Mouse (Mus musculus): ENCODE data around the gene Inka1.

The Inka1 gene

DNA sequence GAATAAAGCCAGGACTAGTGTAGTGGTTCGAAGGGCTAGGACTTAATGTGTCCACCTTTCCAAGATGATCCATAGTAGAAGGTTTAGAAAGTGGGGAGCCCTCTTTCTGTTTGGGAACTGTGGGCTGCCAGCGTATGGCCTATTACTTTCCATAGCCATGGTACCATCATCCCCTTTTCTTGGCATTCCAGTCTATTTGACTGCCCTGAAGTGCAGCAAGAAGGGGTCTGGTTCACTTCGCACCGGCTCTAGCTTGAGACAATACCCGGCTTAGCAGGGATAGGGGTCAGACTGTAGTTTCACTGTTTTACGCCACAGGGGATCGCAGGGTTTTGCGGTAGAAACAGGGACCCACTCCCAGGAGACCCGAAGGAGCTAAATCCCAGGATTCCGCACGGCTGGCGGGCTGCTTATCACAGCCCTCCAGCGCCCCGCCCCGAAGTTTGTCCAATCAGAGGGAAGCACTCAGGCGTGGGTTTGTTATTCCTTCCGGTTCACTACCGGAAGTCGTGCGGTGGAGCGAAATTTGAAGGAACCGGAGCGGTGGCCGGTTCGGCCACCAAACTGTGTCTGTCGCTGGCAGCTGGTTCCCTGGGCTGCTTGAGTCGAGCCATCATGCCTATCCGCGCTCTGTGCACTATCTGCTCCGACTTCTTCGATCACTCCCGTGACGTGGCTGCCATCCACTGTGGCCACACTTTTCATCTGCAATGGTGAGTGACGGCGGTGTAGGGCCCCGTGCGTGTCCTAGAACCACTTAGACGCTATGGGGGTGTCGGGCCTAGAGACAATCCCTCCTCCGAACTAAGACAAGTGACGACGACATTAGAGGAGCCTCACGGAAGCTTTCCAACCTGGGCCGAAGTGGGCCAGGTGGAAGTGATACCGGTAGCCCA, 35.0 kb downstream of the Inka1 start:
- peak; percentile 93 to 95 for DNase-seq

DNA sequence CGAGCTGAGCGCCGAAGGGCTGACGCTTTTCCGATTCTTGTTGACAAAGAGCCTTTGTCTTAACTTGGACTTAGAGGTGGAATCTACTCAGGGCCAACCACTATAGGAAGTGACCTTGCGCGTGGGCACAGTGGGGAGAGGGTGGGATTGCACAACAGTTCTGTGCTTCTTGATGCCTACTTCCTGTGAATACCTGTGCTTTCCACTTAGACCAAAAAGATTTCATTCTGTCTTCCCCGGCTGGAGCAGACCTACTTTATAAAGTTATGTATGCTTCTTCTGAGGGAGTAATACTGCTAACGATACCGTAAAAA, 35.8 kb downstream of the Inka1 start, which contains the start of gene Traip:
Traip (plus strand) TSS at position 215 of the 314 bp plus-strand sequence.
- no peak for DNase-seq

GRCm38 (mm10) chr9:107949184-107949921, 36.3 kb downstream of the Inka1 start:
- DNase-seq, result no peak

DNA sequence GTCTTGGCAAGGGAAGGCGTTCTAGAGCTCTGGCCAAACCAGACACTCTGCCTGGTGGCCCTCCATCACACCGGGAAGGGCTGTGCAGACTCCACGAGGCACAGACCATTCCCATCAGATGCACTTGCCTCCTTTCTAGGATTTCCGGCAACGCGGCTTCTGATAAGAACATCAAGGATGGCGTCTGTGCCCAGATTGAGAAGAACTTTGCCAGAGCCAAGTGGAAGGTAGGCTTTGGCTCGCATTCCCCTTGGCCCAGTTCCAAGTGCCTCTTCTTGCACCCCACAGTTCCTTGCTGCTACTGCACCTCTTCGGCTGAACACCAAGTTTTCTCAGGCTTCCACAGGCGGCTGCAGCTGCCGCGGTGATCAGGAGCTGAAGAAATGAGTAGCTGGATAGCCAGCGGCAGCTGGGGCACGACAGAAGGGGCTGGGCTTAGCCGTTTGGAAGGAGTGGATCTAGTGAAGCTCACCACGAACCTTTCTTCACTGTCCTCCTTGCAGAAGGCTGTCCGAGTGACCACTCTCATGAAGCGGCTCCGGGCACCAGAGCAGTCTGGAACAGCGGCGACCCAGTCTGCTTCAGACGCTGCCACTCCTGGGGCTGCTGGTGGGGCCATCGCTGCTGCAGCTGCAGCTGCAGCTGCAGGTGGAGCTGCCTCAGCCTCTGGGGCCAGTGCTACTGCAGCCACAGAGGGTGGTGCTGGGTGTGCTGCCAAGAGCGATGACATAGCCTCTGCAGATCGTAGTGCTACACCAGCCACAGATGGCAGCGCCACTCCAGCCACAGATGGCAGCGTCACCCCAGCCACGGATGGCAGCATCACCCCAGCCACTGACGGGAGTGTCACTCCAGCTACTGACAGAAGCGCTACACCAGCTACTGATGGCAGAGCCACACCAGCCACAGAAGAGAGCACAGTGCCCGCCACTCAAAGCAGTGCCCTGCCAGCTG, 38.2 kb downstream of the Inka1 start:
- peak; percentile 47 to 69 for DNase-seq

GRCm38 (mm10) chr9:107936831-107937230, 48.8 kb downstream of the Inka1 start:
- DNase-seq, result no peak

DNA sequence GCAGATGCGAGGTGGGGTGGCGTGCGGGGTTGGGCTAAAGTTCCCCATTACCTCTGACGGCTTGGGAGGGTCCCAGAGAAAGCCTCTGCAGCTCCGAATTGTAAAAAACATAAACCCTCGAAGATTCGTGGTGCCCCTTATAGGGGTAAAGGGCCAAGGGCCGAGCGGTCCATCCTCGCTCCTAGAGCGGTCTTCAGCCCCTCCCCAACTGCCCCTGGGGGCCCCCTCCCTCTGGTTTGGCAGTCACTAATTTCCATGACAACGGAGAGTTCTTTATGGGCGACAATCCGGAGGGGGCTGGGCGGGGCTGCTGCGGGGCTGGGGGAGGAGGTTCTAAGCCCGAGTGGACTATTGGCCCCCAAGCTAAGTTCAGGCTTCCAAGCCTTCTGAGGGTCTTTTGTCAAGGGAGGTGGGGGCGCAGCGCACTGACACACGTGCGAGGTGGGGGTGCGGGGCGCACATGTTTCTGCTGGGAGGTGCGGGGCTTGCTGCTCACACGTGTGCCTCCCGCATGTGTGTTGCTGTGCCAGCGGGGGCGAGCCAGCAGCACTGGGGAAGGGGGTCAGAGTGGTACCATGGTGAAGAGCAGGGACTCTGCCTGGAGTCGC, 49.4 kb downstream of the Inka1 start:
- no peak for DNase-seq

- peak; percentile 36 to 54 for DNase-seq
These were observed 49.9 kb downstream of the Inka1 start for GRCm38 (mm10) chr9:107935790-107936214.

GRCm38 (mm10) chr9:107935374-107935773, 50.3 kb downstream of the Inka1 start, which contains the start of gene Camkv:
Gene Camkv, plus strand, starts transcription at chr9:107935674.
- DNase-seq, result no peak
